Mouse (Mus musculus): ENCODE data around the gene Bnc2.

Gene Bnc2

DNA sequence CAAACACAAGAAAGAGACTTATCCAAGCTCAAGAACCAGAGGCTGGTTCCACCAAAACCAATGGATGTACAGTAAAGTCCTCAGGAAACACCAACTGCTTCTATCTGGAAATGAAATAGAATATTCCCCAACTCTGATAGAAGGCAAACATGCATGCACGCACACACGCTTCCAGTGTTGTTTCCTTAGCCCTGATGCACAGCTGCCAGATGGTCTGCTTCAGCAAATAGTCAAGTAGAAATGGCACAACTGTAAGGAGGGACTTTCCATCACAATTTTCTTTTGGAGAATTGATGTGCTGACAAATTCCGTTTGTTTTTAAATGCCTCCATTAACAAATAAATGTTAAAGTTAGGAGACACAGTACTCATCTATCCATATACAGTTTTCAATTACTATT, 247.1 kb downstream of the Bnc2 start:
- DNase-seq (ENCODE audit: low spot score): no peak

- DNase-seq (ENCODE audit: low spot score): no peak
These were observed 263.6 kb downstream of the Bnc2 start for GRCm38 (mm10) chr4:84411431-84411830.

GRCm38 (mm10) chr4:84407328-84408028, 267.6 kb downstream of the Bnc2 start:
- peak; percentile 29 for DNase-seq (ENCODE audit: low spot score)

DNA sequence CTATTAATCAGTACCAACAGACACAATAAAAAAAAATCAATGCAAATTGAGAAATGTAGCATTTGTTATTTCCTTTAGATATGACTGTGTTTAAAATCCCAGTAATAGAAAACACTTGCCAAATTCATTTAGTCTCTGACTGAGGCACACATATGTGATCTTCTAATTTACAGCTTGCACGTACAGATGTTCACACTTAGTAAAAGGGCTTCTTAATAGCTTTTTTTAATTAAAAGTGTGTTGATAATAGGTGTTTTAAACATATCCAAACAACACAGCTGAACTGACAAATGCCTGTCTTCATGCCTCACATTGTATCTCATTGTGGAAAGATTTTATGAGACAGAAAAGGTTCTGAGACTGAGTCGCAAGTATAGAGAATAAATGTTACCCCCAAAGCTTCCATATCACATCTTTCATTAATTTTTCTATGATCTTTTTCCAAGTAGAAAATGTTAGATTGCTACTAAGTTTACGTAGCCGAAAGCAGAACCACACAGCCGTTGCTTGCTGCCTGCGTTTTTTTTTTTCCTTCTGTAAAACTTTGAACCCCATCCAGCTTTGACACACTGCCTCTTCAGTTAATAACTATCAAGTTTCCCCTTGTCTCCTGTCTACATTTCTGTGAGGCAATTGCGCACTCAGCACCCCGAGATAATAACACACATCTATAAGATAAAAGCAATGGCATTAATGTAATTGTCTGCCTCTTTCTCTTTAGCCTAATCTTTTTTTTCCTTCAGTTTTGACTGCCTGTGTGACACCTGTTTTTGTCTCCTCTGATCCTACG, 271.5 kb downstream of the Bnc2 start:
- DNase-seq (ENCODE audit: low spot score): no peak

DNA sequence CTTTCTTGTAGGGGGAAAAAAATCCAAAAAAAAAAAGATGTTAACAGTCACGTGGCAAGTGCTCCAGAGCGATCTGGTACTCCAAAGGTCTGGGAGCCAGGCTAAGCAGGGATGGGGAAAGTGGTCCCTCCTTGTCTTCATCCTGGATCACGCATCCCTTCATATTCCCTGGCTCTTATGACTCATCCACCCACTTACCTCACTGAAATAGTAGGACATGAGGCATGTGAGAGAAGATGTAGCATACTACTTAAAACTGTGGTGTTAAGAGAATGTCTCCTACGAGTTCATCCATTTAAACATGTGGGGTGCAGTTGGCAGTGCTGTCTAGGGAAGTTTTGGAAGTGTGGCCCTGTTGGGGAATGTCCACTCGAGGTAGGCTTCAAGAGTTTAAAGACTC, 286.1 kb downstream of the Bnc2 start:
- no peak for DNase-seq (ENCODE audit: low spot score)

DNA sequence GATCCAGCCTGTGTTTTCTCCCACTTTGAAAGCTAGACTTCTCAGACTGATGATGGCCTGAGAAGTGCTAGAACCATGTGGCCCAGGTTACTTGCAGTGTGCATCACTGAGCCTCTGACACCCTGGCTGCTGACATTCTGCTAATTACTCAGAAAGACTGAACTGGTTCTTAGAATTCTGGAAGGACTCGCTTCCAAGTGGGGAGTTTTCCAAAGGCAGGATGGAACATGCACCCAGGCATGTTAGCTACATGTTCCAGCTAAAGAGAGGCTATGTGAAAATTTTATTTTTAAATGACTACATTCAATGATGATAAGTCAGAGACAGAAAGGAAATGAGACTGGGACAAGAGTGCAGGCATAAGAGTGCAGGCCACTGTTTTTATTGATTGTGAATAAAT, 289.9 kb downstream of the Bnc2 start:
- DNase-seq (ENCODE audit: low spot score): no peak

GRCm38 (mm10) chr4:84379289-84379688, 295.8 kb downstream of the Bnc2 start:
- no peak for DNase-seq (ENCODE audit: low spot score)

GRCm38 (mm10) chr4:84377513-84377912, 297.6 kb downstream of the Bnc2 start:
- DNase-seq (ENCODE audit: low spot score): no peak

DNA sequence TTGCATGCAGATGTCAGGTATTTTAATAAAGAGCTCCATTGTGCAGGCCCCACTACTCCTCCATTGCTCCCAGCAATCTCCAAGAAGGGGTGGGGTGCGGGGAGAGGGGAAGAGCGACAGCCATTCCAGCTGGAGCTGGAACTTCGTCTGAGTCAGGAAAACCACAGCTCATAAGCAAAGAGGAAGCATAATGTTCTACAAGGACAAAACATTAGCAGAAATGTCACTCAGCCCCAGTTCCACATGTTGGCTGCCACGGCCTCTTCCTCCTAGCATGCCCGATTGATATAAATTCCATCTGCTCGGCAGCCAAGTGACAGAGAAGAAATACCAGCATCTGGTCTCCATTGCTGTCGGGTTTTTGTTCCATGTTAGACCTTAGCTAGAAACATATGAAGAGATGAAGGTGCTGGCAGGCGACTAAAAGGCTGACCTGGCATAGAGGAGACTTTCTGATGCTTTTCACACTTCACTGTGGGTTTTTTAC, 312.7 kb downstream of the Bnc2 start:
- DNase-seq (ENCODE audit: low spot score): no peak

- DNase-seq (ENCODE audit: low spot score): no peak
These were observed 313.9 kb downstream of the Bnc2 start for GRCm38 (mm10) chr4:84361165-84361564.

DNA sequence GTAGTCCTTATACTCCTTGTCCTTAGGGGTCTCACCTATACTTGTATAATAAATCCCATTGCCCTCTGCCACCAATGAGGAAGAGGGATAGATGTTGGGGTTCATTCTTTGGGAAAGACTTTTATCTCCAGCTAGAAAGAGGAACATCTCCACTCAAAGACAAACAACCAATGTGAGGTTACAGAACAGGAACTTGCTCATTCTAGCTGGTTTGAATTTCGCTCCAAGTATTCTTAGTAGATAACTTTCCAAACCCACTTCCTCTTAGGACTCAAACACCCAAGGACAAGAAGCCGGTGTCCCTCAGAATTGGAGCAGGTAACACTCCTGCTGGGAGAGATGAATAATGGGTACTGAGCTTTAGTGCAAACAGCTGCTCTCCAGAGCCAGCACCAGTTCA, 315.1 kb downstream of the Bnc2 start:
- no peak for DNase-seq (ENCODE audit: low spot score)

DNA sequence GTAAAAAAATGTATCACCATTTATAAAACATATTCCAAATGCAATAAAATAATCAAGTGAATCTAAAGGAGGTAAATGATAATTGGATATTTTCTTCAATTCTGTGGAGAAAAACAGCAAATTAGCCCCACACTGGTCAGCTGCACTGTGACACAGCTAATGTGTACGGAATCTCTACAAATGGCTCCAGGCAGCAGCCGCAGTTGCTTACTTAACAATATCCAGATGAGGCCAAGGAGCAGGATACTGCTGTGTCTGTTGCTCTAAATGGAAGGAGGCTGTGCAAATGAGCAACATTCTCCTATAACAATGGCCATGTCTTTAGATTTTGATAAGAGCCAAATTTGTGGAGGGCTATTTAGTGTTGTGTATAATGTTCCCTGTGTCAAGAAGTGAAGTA, 316.9 kb downstream of the Bnc2 start:
- DNase-seq (ENCODE audit: low spot score): no peak

GRCm38 (mm10) chr4:84357382-84357781, 317.7 kb downstream of the Bnc2 start:
- no peak for DNase-seq (ENCODE audit: low spot score)

DNA sequence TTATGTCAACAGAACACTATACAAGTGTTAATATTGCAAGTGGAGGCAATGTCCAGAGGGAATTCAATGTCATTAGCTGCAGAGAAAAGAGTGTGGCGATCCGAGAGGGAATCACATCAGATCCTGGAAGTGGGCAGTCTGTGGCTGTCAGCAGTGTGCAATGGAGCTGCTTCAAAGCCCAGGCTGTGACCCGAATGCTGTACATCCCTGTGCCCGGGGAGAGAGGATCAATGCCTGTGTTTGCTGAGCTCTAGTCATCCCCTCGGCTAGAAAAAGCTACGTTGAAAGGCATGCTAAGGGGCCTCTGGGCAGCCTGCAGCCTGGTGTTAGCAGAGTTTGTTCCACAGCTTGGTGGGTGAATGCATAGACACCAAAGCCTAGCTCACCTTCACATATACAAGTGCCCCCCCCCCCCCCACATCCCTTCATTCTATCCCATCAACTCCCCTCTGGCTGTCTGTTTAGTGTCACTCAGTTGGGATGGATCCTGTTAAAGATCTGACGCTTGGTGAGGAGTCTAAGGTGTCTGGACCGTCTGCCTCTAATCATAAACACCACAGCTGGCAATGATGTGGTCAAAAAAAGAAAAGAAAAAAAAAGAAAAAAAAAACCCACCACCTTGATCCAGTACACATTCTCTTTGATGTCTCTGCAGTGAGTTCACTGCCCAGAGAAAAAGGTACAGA, 318.5 kb downstream of the Bnc2 start:
- DNase-seq (ENCODE audit: low spot score): no peak

GRCm38 (mm10) chr4:84352656-84353055, 322.4 kb downstream of the Bnc2 start:
- DNase-seq (ENCODE audit: low spot score): no peak

DNA sequence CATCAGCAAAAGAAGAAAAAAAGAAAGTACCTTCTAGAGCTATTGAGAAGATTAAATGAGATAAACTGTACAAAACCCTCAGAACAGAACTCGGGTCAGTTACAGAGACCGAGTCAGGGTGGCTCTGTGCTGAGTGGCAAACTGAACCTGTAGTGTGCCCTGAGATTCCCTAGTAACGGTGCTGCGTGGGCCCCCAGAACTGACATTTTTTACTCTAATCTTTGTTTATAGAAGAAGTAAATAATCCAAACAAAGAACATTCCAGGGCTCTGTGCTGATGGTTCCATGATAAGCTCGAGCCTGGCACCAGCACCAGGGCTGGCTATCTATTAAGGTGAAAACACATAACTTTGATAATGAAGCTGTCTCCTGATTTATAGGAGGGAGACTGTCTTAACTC, 325.5 kb downstream of the Bnc2 start:
- no peak for DNase-seq (ENCODE audit: low spot score)

DNA sequence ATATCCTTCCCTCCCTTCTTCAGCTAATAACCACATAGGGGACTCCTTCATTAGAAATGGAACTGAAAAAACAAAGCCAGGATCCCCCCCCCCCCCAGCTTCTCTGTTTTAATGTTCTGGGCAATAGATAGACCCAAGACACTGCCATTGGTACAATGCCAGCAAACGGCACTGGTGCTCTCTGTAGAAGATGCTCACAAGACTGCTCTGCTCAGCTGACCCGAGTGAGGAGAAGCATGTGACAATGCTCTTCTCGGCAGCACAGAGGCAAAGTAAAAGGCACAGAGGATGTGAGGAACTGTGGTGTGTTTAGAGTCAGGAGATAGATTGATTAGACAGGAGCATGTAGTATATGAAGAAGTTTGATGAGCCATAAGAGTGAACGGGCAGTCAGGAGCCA, 335.9 kb downstream of the Bnc2 start:
- DNase-seq (ENCODE audit: low spot score): no peak

DNA sequence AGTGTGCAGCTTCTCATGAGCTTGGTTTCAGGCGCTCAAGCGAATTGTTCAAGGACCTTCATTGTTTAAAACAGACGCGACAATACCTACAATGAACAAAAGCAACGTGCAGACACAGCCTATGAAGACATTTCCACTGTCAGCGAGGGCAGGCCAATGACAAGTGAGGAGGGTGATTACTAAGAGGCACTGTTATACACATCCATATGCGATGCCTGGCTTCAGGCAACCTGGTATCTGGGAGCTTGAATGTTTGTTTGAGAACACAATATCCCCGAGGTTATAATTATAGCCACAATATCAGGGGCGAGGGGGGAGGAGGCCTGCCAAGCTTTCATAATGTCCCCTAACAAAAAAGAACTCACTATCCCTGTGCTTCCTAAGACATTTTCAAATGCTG, 343.1 kb downstream of the Bnc2 start:
- DNase-seq (ENCODE audit: low spot score): no peak

DNA sequence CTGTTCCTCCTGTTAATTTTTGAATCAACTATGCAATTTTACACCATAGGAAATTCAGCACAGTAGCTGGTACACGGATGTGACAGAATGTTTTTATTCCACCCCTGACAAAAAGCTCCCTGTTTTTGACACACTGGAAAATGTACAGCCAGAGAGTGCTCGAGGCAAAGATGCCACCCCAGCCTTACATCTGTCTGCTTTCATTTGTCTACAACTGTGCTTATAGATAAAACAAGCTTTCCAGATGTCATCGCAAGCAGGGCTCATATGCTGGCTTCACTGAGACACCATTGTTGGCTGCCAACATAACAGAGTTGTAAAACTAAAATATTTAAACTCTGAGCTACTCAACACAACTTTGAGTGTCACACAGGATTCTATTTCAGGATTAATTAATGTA, 343.6 kb downstream of the Bnc2 start:
- no peak for DNase-seq (ENCODE audit: low spot score)

- DNase-seq (ENCODE audit: low spot score): no peak
These were observed 344.6 kb downstream of the Bnc2 start for GRCm38 (mm10) chr4:84330509-84330908.

- no peak for DNase-seq (ENCODE audit: low spot score)
These were observed 345.4 kb downstream of the Bnc2 start for GRCm38 (mm10) chr4:84329651-84330050.

DNA sequence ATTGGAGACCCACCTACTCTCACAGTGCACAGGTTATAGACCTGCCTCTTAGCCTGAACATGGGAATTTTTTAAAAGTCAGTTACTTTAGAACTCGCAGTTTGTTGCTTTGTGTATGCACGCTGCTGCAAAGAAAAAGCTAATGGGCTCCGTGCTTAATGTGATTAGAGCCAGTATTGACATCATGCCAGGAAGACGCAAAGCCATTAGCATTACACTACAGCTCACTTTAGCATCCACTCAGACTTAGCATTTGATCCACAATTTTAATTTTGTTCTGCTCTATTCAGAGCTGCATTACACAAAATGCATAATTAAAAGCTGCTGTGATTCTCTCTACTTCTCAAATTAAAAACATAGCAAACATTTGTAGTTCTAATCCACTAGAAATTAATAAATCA, 350.7 kb downstream of the Bnc2 start:
- no peak for DNase-seq (ENCODE audit: low spot score)

GRCm38 (mm10) chr4:84321598-84321997, 353.5 kb downstream of the Bnc2 start:
- no peak for DNase-seq (ENCODE audit: low spot score)
